Mouse (Mus musculus) liver, adult 2 months (tissue): ENCODE measurements around the gene Scgb3a1.

Source experiments
- CTCF ChIP-seq: fragments of 200-500 bp; IDR thresholded peaks from 2 replicates; pipeline ENCODE4 v1.5.1; 2011; ENCODE audit warnings: low read depth, low read length, control low read depth
- POLR2A ChIP-seq: fragments of 200-500 bp; IDR thresholded peaks from 2 replicates; pipeline ENCODE4 v1.6.1; 2011; ENCODE audit warnings: low read length, control low read depth; ENCODE audit not compliant: insufficient read depth; ENCODE audit errors: extremely low read depth

DNA sequence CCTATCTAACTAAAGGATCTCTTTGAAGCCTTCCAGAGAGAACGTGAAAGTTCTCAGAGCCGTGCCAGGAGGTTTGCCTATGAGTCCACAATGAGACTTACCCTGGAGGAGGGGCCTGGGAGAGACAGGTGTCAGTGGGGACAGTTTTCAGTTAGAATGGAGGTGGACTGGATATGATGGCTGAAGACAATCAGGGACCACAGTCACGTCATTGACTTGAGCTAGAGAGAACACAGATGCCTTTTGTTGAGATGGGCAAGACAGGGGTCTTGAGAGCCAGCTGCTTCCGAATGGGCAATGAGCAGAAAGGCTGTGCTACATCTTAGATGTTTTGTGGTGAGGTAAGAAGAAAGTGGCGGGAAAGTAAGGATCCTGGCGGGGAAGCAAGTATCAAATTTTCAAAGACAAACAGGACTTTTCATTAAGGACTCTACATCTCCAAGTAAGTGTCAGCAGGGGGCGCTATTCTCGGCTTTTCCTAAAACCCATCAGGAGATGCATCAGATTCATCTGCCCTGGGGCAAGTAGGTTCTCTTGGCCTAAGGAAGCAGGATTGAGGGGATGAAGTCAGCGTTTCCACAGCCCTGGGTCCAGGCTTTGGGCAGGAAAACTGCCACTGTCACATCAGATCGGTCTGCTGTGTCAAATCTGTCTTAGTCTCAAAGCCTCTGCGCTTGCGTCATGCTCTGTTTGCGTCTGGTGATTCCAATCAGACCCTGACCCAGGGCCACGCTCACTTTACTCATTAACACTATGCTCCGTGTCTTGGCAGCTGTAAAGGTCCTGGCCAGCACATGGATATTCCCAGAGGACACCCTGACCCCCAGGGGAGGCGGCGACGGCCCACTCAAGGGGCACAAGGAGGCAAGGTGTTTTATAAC is 13.1 kb upstream of the Scgb3a1 start:
- TF ChIP-seq CTCF (peak; percentile 41), POLR2A (no peak)
